ENCODE assay signal across 24 mouse cellular contexts in genomic region chr19:10681571-10681970, GRCm38 (mm10). TPM values are rescaled to one million over a fixed set of nuclear protein-coding genes. Genes with fewer than 3 reads are reported as not detected.
A peak's percentile ranks its signal among the peaks of the same experiment; 100 is the strongest.
DNase-seq lines count a peak whose midpoint lies in the region; ATAC-seq and TF ChIP-seq lines count a peak whose summit lies in the region.
"Had no signal": no experiment of that assay in that cellular context is flagged by ENCODE, and none has a peak within 500 bp of the region (broad histone marks: within the 10 kb centered on the region; RNA-seq: fewer than 3 reads in every experiment).

No protein-coding gene starts in this region.

- no peak overlapping the region for H3K9ac ChIP-seq in forebrain, postnatal 0 days
- no peak overlapping the region for H3K9ac ChIP-seq in forebrain, embryonic 14.5 days (ENCODE audit: low read length)
- no peak overlapping the region for H3K9ac ChIP-seq in liver, postnatal 0 days (replicated peaks)
- H3K9ac ChIP-seq: embryonic facial prominence, embryonic 13.5 days; forebrain, embryonic 12.5 days; hindbrain, embryonic 12.5 days had no signal

- H3K27me3 ChIP-seq in forebrain, postnatal 0 days (ENCODE audit: insufficient read depth, low read length), result no peaks in the 10 kb centered on the region
- H3K27me3 ChIP-seq in forebrain, embryonic 14.5 days (replicated peaks; ENCODE audit: control insufficient read depth, insufficient read depth, low read length), result no peaks in the 10 kb centered on the region
- H3K27me3 ChIP-seq in liver, postnatal 0 days (ENCODE audit: insufficient read depth, low read length), result no peaks in the 10 kb centered on the region
- H3K27me3 ChIP-seq: hindbrain, embryonic 12.5 days had no signal

- H3K4me3 ChIP-seq in forebrain, postnatal 0 days (ENCODE audit: low read depth, low read length), result no peak overlapping the region
- H3K4me3 ChIP-seq in forebrain, embryonic 14.5 days (ENCODE audit: low read depth, low read length), result no peak overlapping the region
- H3K4me3 ChIP-seq in liver, postnatal 0 days (ENCODE audit: low read depth, low read length), result no peak overlapping the region
- H3K4me3 ChIP-seq: embryonic facial prominence, embryonic 13.5 days; forebrain, embryonic 12.5 days; gastrocnemius, adult 2 months; heart, embryonic 13.5 days; hindbrain, embryonic 12.5 days had no signal

- 60% methylated on average over 4 of the region's 4 CpGs for WGBS in forebrain, postnatal 0 days
- 68% methylated on average over 4 of the region's 4 CpGs for WGBS in forebrain, embryonic 14.5 days
- 35% methylated on average over 4 of the region's 4 CpGs for WGBS in liver, postnatal 0 days (ENCODE audit: insufficient replicate concordance)

- H3K4me1 ChIP-seq in forebrain, postnatal 0 days (ENCODE audit: insufficient read depth), result peaks cover 4% of the 10 kb centered on the region; the same call in 1 of the 2 replicates
- no peaks in the 10 kb centered on the region for H3K4me1 ChIP-seq in forebrain, embryonic 14.5 days (ENCODE audit: control insufficient read depth, insufficient read depth, low read length)
- H3K4me1 ChIP-seq in liver, postnatal 0 days (ENCODE audit: insufficient read depth), result no peaks in the 10 kb centered on the region
- H3K4me1 ChIP-seq: forebrain, embryonic 12.5 days; hindbrain, embryonic 12.5 days had no signal

- ATAC-seq in forebrain, postnatal 0 days, result no peak
- ATAC-seq in forebrain, embryonic 14.5 days, result no peak
- no peak for ATAC-seq in liver, postnatal 0 days
- ATAC-seq: hindbrain, embryonic 16.5 days had no signal

- H3K36me3 ChIP-seq in forebrain, postnatal 0 days (ENCODE audit: insufficient read depth), result no peaks in the 10 kb centered on the region
- H3K36me3 ChIP-seq in forebrain, embryonic 14.5 days (ENCODE audit: control insufficient read depth, insufficient read depth, low read length), result no peaks in the 10 kb centered on the region
- no peaks in the 10 kb centered on the region for H3K36me3 ChIP-seq in liver, postnatal 0 days (replicated peaks; ENCODE audit: insufficient read depth, low read length)
- H3K36me3 ChIP-seq: embryonic facial prominence, embryonic 13.5 days; forebrain, embryonic 12.5 days; heart, embryonic 13.5 days; hindbrain, embryonic 12.5 days had no signal

- H3K9me3 ChIP-seq in forebrain, postnatal 0 days (ENCODE audit: low read length), result no peaks in the 10 kb centered on the region
- H3K9me3 ChIP-seq in forebrain, embryonic 14.5 days (replicated peaks; ENCODE audit: control insufficient read depth, low read length), result no peaks in the 10 kb centered on the region
- H3K9me3 ChIP-seq in liver, postnatal 0 days (ENCODE audit: low read length), result no peaks in the 10 kb centered on the region
- H3K9me3 ChIP-seq: embryonic facial prominence, embryonic 13.5 days; forebrain, embryonic 12.5 days; heart, embryonic 13.5 days; hindbrain, embryonic 12.5 days had no signal

- no peak for DNase-seq in forebrain, postnatal 0 days
- DNase-seq in forebrain, embryonic 14.5 days (ENCODE audit: low spot score), result no peak
- DNase-seq in liver, postnatal 0 days, result no peak
- DNase-seq in liver (no peak), 3T3-L1 (ENCODE audit: low read depth, low spot score) (peak; percentile 54), NIH3T3 (ENCODE audit: low read depth) (peak; percentile 55)
- DNase-seq in adrenal gland, adult 2 months, result no peak
- DNase-seq in left cerebral cortex, postnatal 25 days (ENCODE audit: low spot score in 2 of 2), result no peak
- DNase-seq: adrenal gland, adult 8-10 months; adrenal gland, postnatal 36 days; cerebellum, adult 8-10 months; cerebellum, postnatal 36 days; gastrocnemius, adult 2 months; gastrocnemius, postnatal 25 days; heart, postnatal 36 days had no signal

- no peak overlapping the region for H3K27ac ChIP-seq in forebrain, postnatal 0 days (ENCODE audit: low read depth, low read length)
- no peak overlapping the region for H3K27ac ChIP-seq in forebrain, embryonic 14.5 days (ENCODE audit: low read depth, low read length)
- H3K27ac ChIP-seq in liver, postnatal 0 days (ENCODE audit: low read depth), result no peak overlapping the region
- H3K27ac ChIP-seq: embryonic facial prominence, embryonic 13.5 days; forebrain, embryonic 12.5 days; gastrocnemius, adult 2 months; heart, embryonic 13.5 days; hindbrain, embryonic 12.5 days had no signal

- no peak for TF ChIP-seq EP300 in liver, postnatal 0 days (IDR thresholded peaks at IDR 0.05; ENCODE audit: low read depth)

- H3K4me2 ChIP-seq in forebrain, postnatal 0 days (ENCODE audit: low read depth), result no peak overlapping the region
- H3K4me2 ChIP-seq in forebrain, embryonic 14.5 days (ENCODE audit: low read length), result no peak overlapping the region
- no peak overlapping the region for H3K4me2 ChIP-seq in liver, postnatal 0 days (ENCODE audit: low read depth, low read length)
- H3K4me2 ChIP-seq: embryonic facial prominence, embryonic 13.5 days; forebrain, embryonic 12.5 days; heart, embryonic 13.5 days; hindbrain, embryonic 12.5 days had no signal

- 0 out of 2 replicates have a peak, but pooled peaks have one; percentile 5 for TF ChIP-seq CTCF in forebrain, postnatal 0 days (IDR thresholded peaks at IDR 0.05; ENCODE audit: low read depth)
- peak; percentile 28 for TF ChIP-seq CTCF in liver, postnatal 0 days (IDR thresholded peaks at IDR 0.05; ENCODE audit: low read depth)

- intact Hi-C loops in left cerebral cortex, postnatal 25 days (cut with DNase I), result no loop called here

RNA-seq across cellular contexts. Expression of gene Pga5, which starts 3.7 kb away (rescaled TPM):
- not detected in 2 replicates for total RNA-seq in forebrain, postnatal 0 days (2014; rRNA removed)
- not detected in 2 replicates for polyA plus RNA-seq in forebrain, postnatal 0 days (2015; fragmentation: Nextera tagmentation; extraction: Ambion mirVana)
- polyA plus RNA-seq in forebrain, embryonic 14.5 days (2014; fragmentation: Nextera tagmentation; extraction: Ambion mirVana), result not detected in 2 replicates
- polyA plus RNA-seq in liver, postnatal 0 days (2015; fragmentation: Nextera tagmentation; extraction: Ambion mirVana), result 0.07 TPM in 1 of 2 replicates, not detected in the other
- total RNA-seq in adrenal gland, adult 2 months (2021), result not detected
- not detected in 2 replicates for polyA plus RNA-seq in adrenal gland, adult 2 months (2012; rRNA removed)
- total RNA-seq in left cerebral cortex, postnatal 25 days (2021), result not detected
- total RNA-seq: adrenal gland, adult 8-10 months; adrenal gland, postnatal 36 days; gastrocnemius, adult 2 months; gastrocnemius, postnatal 25 days; granulocyte monocyte progenitor cell, adult 5-6 weeks; heart, postnatal 36 days had no signal
- polyA plus RNA-seq: embryonic facial prominence, embryonic 13.5 days; forebrain, embryonic 12.5 days; heart, embryonic 13.5 days; heart, postnatal 0 days; hindbrain, embryonic 12.5 days; hindbrain, embryonic 16.5 days; intestine, embryonic 14.5 days had no signal

RNA-seq across cellular contexts. Expression of gene Vps37c, which starts 7.0 kb away (rescaled TPM):
- 27.9 and 29.0 TPM in 2 replicates for total RNA-seq in forebrain, postnatal 0 days (2014; rRNA removed)
- 34.5 TPM in 2 replicates for polyA plus RNA-seq in forebrain, postnatal 0 days (2015; fragmentation: Nextera tagmentation; extraction: Ambion mirVana)
- polyA plus RNA-seq in forebrain, embryonic 14.5 days (2014; fragmentation: Nextera tagmentation; extraction: Ambion mirVana), result 31.9 and 36.4 TPM in 2 replicates
- polyA plus RNA-seq in liver, postnatal 0 days (2015; fragmentation: Nextera tagmentation; extraction: Ambion mirVana), result 8.2 and 9.4 TPM in 2 replicates
- 10 to 100 TPM; 22.1 to 23.3 TPM for total RNA-seq in adrenal gland, adult 2 months (2021)
- 46.4 and 65.5 TPM in 2 replicates for polyA plus RNA-seq in adrenal gland, adult 2 months (2012; rRNA removed)
- total RNA-seq in left cerebral cortex, postnatal 25 days (2021), result 10 to 100 TPM; 27.3 to 32.3 TPM

RNA-seq across cellular contexts. Expression of gene Vwce, which starts 47.6 kb away (rescaled TPM):
- 1.5 and 1.7 TPM in 2 replicates for total RNA-seq in forebrain, postnatal 0 days (2014; rRNA removed)
- polyA plus RNA-seq in forebrain, postnatal 0 days (2015; fragmentation: Nextera tagmentation; extraction: Ambion mirVana), result 0.44 and 0.88 TPM in 2 replicates
- polyA plus RNA-seq in forebrain, embryonic 14.5 days (2014; fragmentation: Nextera tagmentation; extraction: Ambion mirVana), result 0.19 and 0.26 TPM in 2 replicates
- polyA plus RNA-seq in liver, postnatal 0 days (2015; fragmentation: Nextera tagmentation; extraction: Ambion mirVana), result 18.2 and 19.9 TPM in 2 replicates
- total RNA-seq in adrenal gland, adult 2 months (2021), result under 1 TPM; 0.17 to 0.79 TPM
- polyA plus RNA-seq in adrenal gland, adult 2 months (2012; rRNA removed), result 0.18 and 0.26 TPM in 2 replicates
- total RNA-seq in left cerebral cortex, postnatal 25 days (2021), result under 1 TPM; 0.18 to 0.50 TPM
- total RNA-seq: gastrocnemius, adult 2 months; heart, postnatal 36 days had no signal

RNA-seq across cellular contexts. Expression of gene Cd5, which starts 57.2 kb away (rescaled TPM):
- total RNA-seq in forebrain, postnatal 0 days (2014; rRNA removed), result 0.10 TPM in 1 of 2 replicates, not detected in the other
- 0.24 and 0.52 TPM in 2 replicates for polyA plus RNA-seq in forebrain, postnatal 0 days (2015; fragmentation: Nextera tagmentation; extraction: Ambion mirVana)
- 0.29 TPM in 1 of 2 replicates, not detected in the other for polyA plus RNA-seq in forebrain, embryonic 14.5 days (2014; fragmentation: Nextera tagmentation; extraction: Ambion mirVana)
- 0.16 and 0.17 TPM in 2 replicates for polyA plus RNA-seq in liver, postnatal 0 days (2015; fragmentation: Nextera tagmentation; extraction: Ambion mirVana)
- total RNA-seq in adrenal gland, adult 2 months (2021), result under 1 TPM; 0.10 to 0.14 TPM
- 0.15 and 0.26 TPM in 2 replicates for polyA plus RNA-seq in adrenal gland, adult 2 months (2012; rRNA removed)
- not detected for total RNA-seq in left cerebral cortex, postnatal 25 days (2021)
- total RNA-seq: ES-E14; gastrocnemius, adult 2 months; granulocyte monocyte progenitor cell, adult 5-6 weeks had no signal
- polyA plus RNA-seq: forebrain, embryonic 12.5 days; intestine, embryonic 14.5 days had no signal

Comparison
In these comparisons a context has a peak if more than half of its experiments do, and no peak if none do; other contexts are left out.
1. DNase-seq: peak in 3T3-L1 (single experiment) and NIH3T3 (single experiment); none in forebrain, postnatal 0 days (single experiment), forebrain, embryonic 14.5 days (single experiment), liver, postnatal 0 days (single experiment), liver (single experiment), adrenal gland, adult 2 months (single experiment) and left cerebral cortex, postnatal 25 days (0 of 2).
2. RNA of gene Vwce, which starts 47.6 kb away (polyA plus RNA-seq): 18.2 to 19.9 TPM in liver, postnatal 0 days; 0.44 to 0.88 TPM in forebrain, postnatal 0 days, 0.19 to 0.26 TPM in forebrain, embryonic 14.5 days and 0.18 to 0.26 TPM in adrenal gland, adult 2 months; every median in the first group is over 10 times any median in the second.